Mouse (Mus musculus) kidney, embryonic 14.5 days (tissue): ENCODE measurements around the gene Daxx. TPM values are rescaled to one million over a fixed set of nuclear protein-coding genes. Genes with fewer than 3 reads are reported as not detected.
A peak's percentile ranks its signal among the peaks of the same experiment; 100 is the strongest.
"Not testable (repeated sequence)": the region's sequence is repeated elsewhere in the genome, so short reads cannot be mapped to it uniquely, and the experiment has no call there.

Source experiments
- ATAC-seq: fragments of 200-750 bp; cut with Nextera tagmentation; 2 replicates; pipeline ENCODE4 v1.8.0; 2017; ENCODE audit warnings: moderate number of reproducible peaks, mild to moderate bottlenecking, moderate TSS enrichment, moderate library complexity; ENCODE audit not compliant: low FRiP score, low TSS enrichment
- H3K27ac ChIP-seq: fragments of 300-500 bp; sonication (generic); 2 replicates; pipeline ENCODE4 v1.5.1; 2014; ENCODE audit warnings: low read depth, mild to moderate bottlenecking, low read length, moderate library complexity, mixed read lengths
- H3K27me3 ChIP-seq: fragments of 300-500 bp; sonication (generic); 2 replicates; pipeline ENCODE4 v1.6.1; 2014; ENCODE audit warnings: mild to moderate bottlenecking, low read length; ENCODE audit not compliant: control insufficient read depth, insufficient read depth
- H3K36me3 ChIP-seq: fragments of 300-500 bp; sonication (generic); 2 replicates; pipeline ENCODE4 v1.6.1; 2014; ENCODE audit warnings: low read length, mixed read lengths; ENCODE audit not compliant: control insufficient read depth, insufficient read depth
- H3K4me1 ChIP-seq: fragments of 300-500 bp; sonication (generic); 2 replicates; pipeline ENCODE4 v1.6.1; 2014; ENCODE audit warnings: low read length, mixed read lengths; ENCODE audit not compliant: control insufficient read depth, insufficient read depth
- H3K4me2 ChIP-seq: fragments of 300-500 bp; sonication (generic); replicated peaks from 2 replicates; pipeline ENCODE4 v1.6.1; 2014; ENCODE audit warnings: low read depth, mild to moderate bottlenecking, low read length
- H3K4me3 ChIP-seq: fragments of 300-500 bp; sonication (generic); 2 replicates; pipeline ENCODE4 v1.5.1; 2014; ENCODE audit warnings: mild to moderate bottlenecking, low read length
- H3K9ac ChIP-seq: fragments of 300-500 bp; sonication (generic); 2 replicates; pipeline ENCODE4 v1.6.1; 2014; ENCODE audit warnings: low read depth, mild to moderate bottlenecking, low read length, moderate library complexity
- H3K9me3 ChIP-seq: fragments of 300-500 bp; sonication (generic); 2 replicates; pipeline ENCODE4 v1.6.1; 2016; ENCODE audit warnings: low read length; ENCODE audit not compliant: control insufficient read depth
- WGBS: fragments of 180-500 bp; shearing (Covaris S2); extraction: QIAGEN DNeasy Blood & Tissue Kit; methylation state at CpG from one replicate; pipeline ENCODE4 v1.1.7; 2014; 5-methylcytosine and 5-hydroxymethylcytosine counted together
- polyA plus RNA-seq: library from polyadenylated mRNA; unstranded; fragments of >200 nt; fragmentation: Nextera tagmentation; extraction: Ambion mirVana; gene quantifications from 2 replicates; pipeline ENCODE4 v1.2.1, GENCODE M21; 2014

Daxx gene
- polyA plus RNA-seq, 1 experiment from 2014 or later = 50.8 TPM

DNA sequence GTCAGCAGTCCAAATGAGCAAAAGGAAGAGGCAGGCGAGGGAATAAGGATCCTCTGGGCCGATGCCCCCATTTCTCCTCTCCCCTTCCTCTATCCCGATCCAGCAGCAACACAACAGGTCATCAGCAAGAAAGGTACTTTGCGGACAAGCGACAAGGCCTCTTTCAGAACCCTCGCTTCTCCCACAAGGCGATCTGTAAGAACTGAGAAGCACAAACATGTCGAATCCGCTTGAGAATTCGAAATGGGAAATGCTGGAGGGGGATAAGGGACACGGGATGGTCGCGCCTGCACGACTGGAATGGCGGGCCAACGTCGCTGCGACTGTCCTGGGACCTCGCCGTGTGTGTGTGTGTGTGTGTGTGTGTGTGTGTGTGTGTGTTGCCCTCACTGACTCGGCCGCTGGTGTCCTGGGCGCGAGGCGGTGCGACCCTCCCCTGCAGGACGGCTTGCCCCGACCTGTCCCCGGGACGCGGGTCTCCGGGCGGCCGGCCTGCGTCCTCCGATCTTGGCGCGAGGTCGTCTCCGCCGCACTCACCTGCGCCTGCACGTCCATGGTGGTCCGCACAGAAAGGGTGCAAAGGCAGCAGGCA is 19.2 kb upstream of the Daxx start:
- Histone ChIP-seq H3K9ac (peak overlapping the region; percentile 70), H3K36me3 (peaks cover 13% of the 10 kb centered on the region; the same call in 1 of the 2 replicates), H3K4me3 (peak overlapping the region; percentile 65), H3K4me2 (peak overlapping the region; percentile 54)
- not testable (repeated sequence) for ATAC-seq, H3K27me3 ChIP-seq, H3K9me3 ChIP-seq, H3K27ac ChIP-seq, H3K4me1 ChIP-seq
- WGBS = 0% methylated on average over 37 of the region's 44 CpGs

DNA sequence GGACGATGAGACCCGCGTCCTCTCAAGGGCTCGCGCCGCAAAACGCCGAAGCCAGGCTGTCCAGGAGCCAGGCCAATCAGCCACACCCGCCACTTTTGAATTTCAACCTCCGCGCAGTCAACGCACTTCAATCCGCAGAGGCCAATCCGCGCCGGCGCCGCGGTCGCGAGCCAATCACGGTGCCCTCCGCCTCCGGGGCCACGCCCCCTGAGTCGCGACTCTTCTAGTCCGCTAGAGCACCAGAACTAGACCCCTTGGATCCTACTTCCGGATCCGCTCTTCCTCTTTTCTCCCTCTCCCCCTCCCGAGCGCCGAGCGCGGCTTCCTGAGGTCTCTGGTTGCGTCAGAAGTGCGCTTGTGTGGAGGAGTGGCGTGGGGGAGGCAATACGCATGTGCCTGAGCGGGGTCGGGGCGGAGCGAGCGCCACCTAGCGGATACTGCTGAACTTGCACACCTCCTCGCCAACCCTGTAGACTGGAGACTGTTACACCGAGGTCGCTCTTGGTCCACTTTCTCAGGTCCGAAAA is 18.6 kb upstream of the Daxx start, which contains the start of gene Kifc1:
Gene Kifc1 (minus strand): TSS at position 129 of the 527 bp plus-strand sequence.
- H3K27ac ChIP-seq = no peak within 1 kb of the TSS
- 2% methylated on average over 47 of the region's 49 CpGs for WGBS

DNA sequence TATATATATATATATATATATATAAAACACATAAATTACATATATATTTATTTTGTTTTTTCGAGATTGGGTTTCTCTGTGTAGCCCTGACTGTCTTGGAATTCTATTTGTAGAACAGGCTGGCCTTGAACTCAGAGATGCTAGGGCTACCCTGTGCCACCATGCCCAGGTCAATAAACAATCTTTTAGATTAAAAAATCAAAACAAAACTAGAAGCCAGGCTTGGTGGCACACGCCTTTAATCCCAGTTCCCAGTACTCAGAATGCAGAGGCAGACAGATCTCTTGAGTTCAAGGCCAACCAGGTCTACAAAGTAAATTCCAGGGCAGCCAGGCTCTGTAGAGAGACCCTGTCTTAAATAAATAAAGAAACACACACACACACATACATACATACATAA is 17.9 kb upstream of the Daxx start:
- WGBS = 69% methylated on average over 2 of the region's 2 CpGs
- no peaks in the 10 kb centered on the region for H3K27me3 ChIP-seq
- no peak for ATAC-seq

More for the DNA sequence above, 18.6 kb upstream of the Daxx start, which contains the start of gene Kifc1:
- no peaks in the 10 kb centered on the region for H3K4me1 ChIP-seq
- no peaks in the 10 kb centered on the region for H3K9me3 ChIP-seq
- H3K4me3 ChIP-seq = peak within 1 kb of the TSS; percentile 65
- H3K36me3 ChIP-seq = peaks cover 9% of the 10 kb centered on the region; the same call in 1 of the 2 replicates
- no peaks in the 10 kb centered on the region for H3K27me3 ChIP-seq
- H3K9ac ChIP-seq = peak within 1 kb of the TSS; percentile 70
- ATAC-seq = peak; percentile 99
- H3K4me2 ChIP-seq = peak within 1 kb of the TSS; percentile 54

DNA sequence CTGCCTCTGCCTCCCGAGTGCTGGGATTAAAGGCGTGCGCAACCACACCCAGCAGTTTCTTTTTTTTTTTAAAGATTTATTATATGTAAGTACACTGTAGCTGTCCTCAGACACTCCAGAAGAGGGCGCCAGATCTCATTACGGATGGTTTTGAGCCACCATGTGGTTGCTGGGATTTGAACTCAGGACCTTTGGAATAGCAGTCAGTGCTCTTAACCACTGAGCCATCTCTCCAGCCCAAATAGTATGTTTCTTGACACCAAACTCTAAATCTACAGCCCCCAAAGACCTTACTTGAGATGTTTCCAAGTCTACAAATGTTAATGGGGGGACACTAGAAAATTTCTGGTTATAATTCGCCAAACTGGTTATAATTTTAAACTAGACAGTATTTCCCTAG is 17.3 kb upstream of the Daxx start:
- ATAC-seq, H3K4me2 ChIP-seq, H3K4me3 ChIP-seq, H3K27me3 ChIP-seq, H3K9ac ChIP-seq, H3K9me3 ChIP-seq, H3K36me3 ChIP-seq, H3K4me1 ChIP-seq, H3K27ac ChIP-seq: not testable (repeated sequence)
- WGBS = 73% methylated on average over 6 of the region's 6 CpGs

More for the DNA sequence above, 17.9 kb upstream of the Daxx start:
- Histone ChIP-seq H3K27ac (no peak overlapping the region), H3K36me3 (peaks cover 2% of the 10 kb centered on the region; the same call in 1 of the 2 replicates), H3K9me3 (no peaks in the 10 kb centered on the region), H3K4me1 (no peaks in the 10 kb centered on the region), H3K4me2 (no peak overlapping the region), H3K4me3 (no peak overlapping the region), H3K9ac (no peak overlapping the region)

DNA sequence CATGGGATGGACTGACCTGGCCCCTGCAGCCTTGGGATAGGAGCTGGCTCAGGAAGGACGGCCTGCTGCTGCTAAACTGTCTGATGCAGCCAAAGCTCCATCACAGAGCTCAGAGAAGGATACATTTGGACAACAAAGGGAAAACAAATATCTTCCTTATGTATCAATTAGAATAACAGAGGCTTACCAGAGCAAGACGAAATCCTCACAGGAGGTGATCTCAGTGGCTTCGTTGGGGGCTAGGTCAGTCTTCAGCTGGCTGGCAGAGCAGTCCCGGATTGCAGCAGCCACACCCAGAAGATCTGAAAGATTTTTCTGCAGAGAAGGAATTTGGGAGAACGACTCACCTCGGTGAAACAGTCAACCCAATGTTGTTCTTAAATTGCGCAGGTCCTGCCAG is 16.8 kb upstream of the Daxx start:
- 23% methylated on average over 7 of the region's 7 CpGs for WGBS

DNA sequence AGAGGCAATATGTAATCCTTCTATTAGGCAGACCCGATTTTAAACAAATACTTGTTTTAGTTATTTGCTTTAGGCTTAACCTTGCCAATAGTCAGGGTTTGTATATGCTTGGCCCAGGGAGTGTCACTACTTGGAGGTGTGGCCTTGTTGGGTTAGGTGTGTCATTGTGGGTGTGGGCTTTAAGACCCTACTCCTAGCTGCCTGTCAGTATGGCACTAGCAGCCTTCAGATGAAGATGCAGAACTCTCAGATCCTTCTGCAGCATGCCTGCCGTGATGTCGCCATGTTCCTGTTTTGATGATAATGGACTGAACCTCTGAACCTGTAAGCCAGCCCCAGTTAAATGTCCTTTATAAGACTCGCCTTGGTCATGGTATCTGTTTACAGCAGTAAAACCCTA is 16.2 kb upstream of the Daxx start:
- H3K36me3 ChIP-seq, H3K4me2 ChIP-seq, H3K9ac ChIP-seq, ATAC-seq, H3K9me3 ChIP-seq, H3K4me3 ChIP-seq, H3K27ac ChIP-seq, H3K27me3 ChIP-seq, H3K4me1 ChIP-seq: not testable (repeated sequence)
- 83% methylated on average over 4 of the region's 4 CpGs for WGBS

More for the DNA sequence above, 16.8 kb upstream of the Daxx start:
- Histone ChIP-seq H3K27me3 (no peaks in the 10 kb centered on the region), H3K27ac (no peak overlapping the region), H3K36me3 (no peaks in the 10 kb centered on the region), H3K9ac (no peak overlapping the region), H3K9me3 (no peaks in the 10 kb centered on the region), H3K4me1 (no peaks in the 10 kb centered on the region), H3K4me2 (no peak overlapping the region), H3K4me3 (no peak overlapping the region)
- no peak for ATAC-seq

DNA sequence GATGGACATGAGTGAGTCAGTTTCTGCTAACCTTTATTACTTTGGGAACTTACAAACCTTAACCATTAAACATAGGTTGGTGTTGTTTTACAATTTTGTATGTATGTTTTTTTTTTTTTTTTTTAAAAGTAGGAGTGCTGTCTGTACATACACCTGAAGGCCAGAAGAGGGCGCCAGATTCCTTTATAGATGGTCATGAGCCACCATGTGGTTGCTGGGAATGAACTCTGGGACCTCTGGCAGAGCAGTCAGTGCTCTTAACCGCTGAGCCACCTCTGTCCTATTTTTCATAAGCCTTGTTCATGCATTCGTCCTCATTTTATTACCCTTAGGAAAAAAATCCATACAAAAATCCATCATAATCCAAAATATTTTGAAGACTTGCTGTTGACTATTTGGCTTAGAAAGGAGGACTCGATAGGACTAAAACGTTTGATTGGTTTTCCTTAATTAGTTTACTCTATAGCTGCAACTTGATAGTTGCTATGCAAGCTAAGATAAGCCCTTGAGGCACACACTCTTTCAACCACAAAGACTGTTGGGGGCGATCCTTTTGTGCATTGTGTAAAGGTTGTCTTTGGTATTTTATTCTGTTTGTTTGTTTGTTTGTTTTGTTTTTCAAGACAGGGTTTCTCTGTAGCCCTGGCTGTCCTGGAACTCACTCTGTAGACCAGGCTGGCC is 12.0 kb upstream of the Daxx start:
- H3K4me1 ChIP-seq = no peaks in the 10 kb centered on the region
- no peaks in the 10 kb centered on the region for H3K9me3 ChIP-seq
- H3K9ac ChIP-seq = no peak overlapping the region
- H3K27me3 ChIP-seq = no peaks in the 10 kb centered on the region
- no peak overlapping the region for H3K4me2 ChIP-seq
- 43% methylated on average over 6 of the region's 6 CpGs for WGBS
- H3K4me3 ChIP-seq = no peak overlapping the region
- no peaks in the 10 kb centered on the region for H3K36me3 ChIP-seq
- H3K27ac ChIP-seq = no peak overlapping the region
- no peak for ATAC-seq

DNA sequence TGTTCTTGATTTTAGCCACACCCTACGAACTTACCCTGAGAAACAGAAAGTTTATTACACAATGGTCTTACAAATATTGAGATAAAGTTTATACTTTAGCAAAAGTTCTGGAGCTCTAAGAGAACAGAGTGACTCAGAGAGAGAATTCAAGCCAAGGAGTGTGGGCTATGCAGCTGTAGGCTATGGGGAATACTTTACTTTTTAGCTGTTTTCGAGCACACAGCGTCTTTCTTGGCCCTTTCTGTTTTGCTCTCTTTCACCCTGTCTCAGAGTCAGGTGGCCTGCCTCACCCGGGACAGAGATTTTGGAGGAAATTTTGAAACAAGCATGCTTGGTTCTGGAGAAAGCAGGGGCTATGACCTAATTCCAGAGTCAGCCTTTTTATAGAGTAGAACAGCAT is 11.0 kb upstream of the Daxx start:
- not testable (repeated sequence) for H3K36me3 ChIP-seq, H3K9ac ChIP-seq, H3K27me3 ChIP-seq, H3K9me3 ChIP-seq, H3K4me3 ChIP-seq, H3K4me1 ChIP-seq, ATAC-seq, H3K4me2 ChIP-seq, H3K27ac ChIP-seq
- WGBS = 82% methylated on average over 4 of the region's 4 CpGs

DNA sequence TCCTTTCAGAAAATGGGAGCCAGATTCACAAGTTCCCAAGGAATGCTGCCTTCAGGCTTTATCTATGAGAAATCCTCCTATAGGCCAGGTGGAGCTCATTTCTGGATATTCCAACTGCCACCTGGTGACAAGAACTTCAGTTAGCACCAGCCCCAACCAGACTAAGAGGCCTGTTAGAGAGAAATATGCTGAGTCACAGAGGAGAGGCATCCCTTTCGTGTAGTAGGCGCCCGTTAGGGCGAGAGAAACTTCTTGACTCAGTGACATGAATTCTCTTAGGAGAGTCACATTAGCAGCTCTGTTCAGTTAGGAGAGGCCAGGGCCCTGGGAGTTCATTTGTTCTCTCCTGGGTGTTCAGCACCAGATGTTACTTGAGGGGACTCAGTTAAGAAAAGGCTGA is 9.6 kb upstream of the Daxx start:
- ATAC-seq = no peak

More for the DNA sequence above, 9.6 kb upstream of the Daxx start:
- Histone ChIP-seq H3K27me3 (no peaks in the 10 kb centered on the region), H3K4me1 (no peaks in the 10 kb centered on the region), H3K27ac (no peak overlapping the region), H3K9ac (no peak overlapping the region), H3K36me3 (no peaks in the 10 kb centered on the region), H3K4me2 (no peak overlapping the region), H3K4me3 (no peak overlapping the region), H3K9me3 (no peaks in the 10 kb centered on the region)
- 84% methylated on average over 4 of the region's 4 CpGs for WGBS
